Mouse (Mus musculus): Measurements from ENCODE around the gene Tent5c.
A peak's percentile ranks its signal among the peaks of the same experiment; 100 is the strongest.
"Not testable (repeated sequence)": the region's sequence is repeated elsewhere in the genome, so short reads cannot be mapped to it uniquely, and the experiment has no call there.

Tent5c gene

GRCm38 (mm10) chr3:100439088-100439487, 50.0 kb downstream of the Tent5c start:
- DNase-seq (ENCODE audit: low spot score in 2 of 2): no peak

- DNase-seq (ENCODE audit: low spot score in 2 of 2): no peak
Measured at GRCm38 (mm10) chr3:100438461-100439002, 50.6 kb downstream of the Tent5c start.

- DNase-seq (ENCODE audit: low spot score in 2 of 2): no peak
Measured at GRCm38 (mm10) chr3:100436756-100437155, 52.4 kb downstream of the Tent5c start.

GRCm38 (mm10) chr3:100431705-100432104, 57.4 kb downstream of the Tent5c start:
- no peak for DNase-seq (ENCODE audit: low spot score in 2 of 2)

GRCm38 (mm10) chr3:100430731-100431130, 58.4 kb downstream of the Tent5c start:
- DNase-seq (ENCODE audit: low spot score in 2 of 2): no peak

- no peak for DNase-seq (ENCODE audit: low spot score in 2 of 2)
Measured at GRCm38 (mm10) chr3:100430101-100430500, 59.0 kb downstream of the Tent5c start.

GRCm38 (mm10) chr3:100429667-100430066, 59.5 kb downstream of the Tent5c start:
- no peak for DNase-seq (ENCODE audit: low spot score in 2 of 2)

- DNase-seq (ENCODE audit: low spot score in 2 of 2): no peak
Measured at GRCm38 (mm10) chr3:100427548-100427947, 61.6 kb downstream of the Tent5c start.

GRCm38 (mm10) chr3:100422392-100423167, 66.5 kb downstream of the Tent5c start:
- peak in 1 of 2 experiments; percentile 28 for DNase-seq (ENCODE audit: low spot score in 2 of 2)

- no peak for DNase-seq (ENCODE audit: low spot score in 2 of 2)
Measured at GRCm38 (mm10) chr3:100421354-100421753, 67.8 kb downstream of the Tent5c start.

GRCm38 (mm10) chr3:100420691-100421056, 68.5 kb downstream of the Tent5c start:
- no peak for DNase-seq (ENCODE audit: low spot score in 2 of 2)

GRCm38 (mm10) chr3:100419962-100420690, 69.0 kb downstream of the Tent5c start:
- DNase-seq (ENCODE audit: low spot score in 2 of 2): no peak

- DNase-seq (ENCODE audit: low spot score in 2 of 2): no peak
Measured at GRCm38 (mm10) chr3:100418387-100418786, 70.7 kb downstream of the Tent5c start.

GRCm38 (mm10) chr3:100417772-100418311, 71.3 kb downstream of the Tent5c start:
- no peak for DNase-seq (ENCODE audit: low spot score in 2 of 2)

GRCm38 (mm10) chr3:100415671-100416070, 73.5 kb downstream of the Tent5c start:
- no peak for DNase-seq (ENCODE audit: low spot score in 2 of 2)

GRCm38 (mm10) chr3:100413586-100413985, 75.5 kb downstream of the Tent5c start:
- DNase-seq (ENCODE audit: low spot score in 2 of 2): not testable (repeated sequence)

- no peak for DNase-seq (ENCODE audit: low spot score in 2 of 2)
Measured at GRCm38 (mm10) chr3:100411945-100412344, 77.2 kb downstream of the Tent5c start.

- no peak for DNase-seq (ENCODE audit: low spot score in 2 of 2)
Measured at GRCm38 (mm10) chr3:100409280-100409679, 79.8 kb downstream of the Tent5c start.

GRCm38 (mm10) chr3:100408351-100409043, 80.6 kb downstream of the Tent5c start:
- no peak for DNase-seq (ENCODE audit: low spot score in 2 of 2)

- DNase-seq (ENCODE audit: low spot score in 2 of 2): no peak
Measured at GRCm38 (mm10) chr3:100402656-100403055, 86.5 kb downstream of the Tent5c start.

All from frontal cortex, postnatal 25 days (tissue).